Mouse (Mus musculus): ENCODE measurements around the gene Zkscan7.
"Not testable (repeated sequence)": the region's sequence is repeated elsewhere in the genome, so short reads cannot be mapped to it uniquely, and the experiment has no call there.

The Zkscan7 gene

DNA sequence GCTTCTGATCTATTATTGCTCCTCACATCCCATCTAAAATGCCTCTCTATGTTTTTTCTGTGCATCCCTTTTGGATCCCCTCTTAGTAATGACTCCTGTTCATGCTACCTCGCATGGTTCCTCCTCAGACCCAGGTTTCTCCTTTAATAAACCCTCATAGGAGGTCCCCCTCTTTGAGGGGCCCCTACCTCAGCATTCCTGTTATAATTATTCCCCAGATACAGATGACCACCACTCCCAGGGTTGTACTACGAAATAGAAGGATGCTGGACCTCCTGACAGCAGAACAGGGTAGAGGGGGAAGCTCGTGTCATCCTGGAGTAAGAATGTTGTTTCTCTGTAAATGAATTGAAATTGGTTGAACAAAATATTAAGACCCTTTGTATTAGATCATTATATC lies at the start of gene Zkscan7:
TSS of gene Zkscan7 (plus strand) at position 301 of the 400 bp plus-strand sequence.
- DNase-seq (ENCODE audit: low spot score in 2 of 2) = no peak

DNA sequence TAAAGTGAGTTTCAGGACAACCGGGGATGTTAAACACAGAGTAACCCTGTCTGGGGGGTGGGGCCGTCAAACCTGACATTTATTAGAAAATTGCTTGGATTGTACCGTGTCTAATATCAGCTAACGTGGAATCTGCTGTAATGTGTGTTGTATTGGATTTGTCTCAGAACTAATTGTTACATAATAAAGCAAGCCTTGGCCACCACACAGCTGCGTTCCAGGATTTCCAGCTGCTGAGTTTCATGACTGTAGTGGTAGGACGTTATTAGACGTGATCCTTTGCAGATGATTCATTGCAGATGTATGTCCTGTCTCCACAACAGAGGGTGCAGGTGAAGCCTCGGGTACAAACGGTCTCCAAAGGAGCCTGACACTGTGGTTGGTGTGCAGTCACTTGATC lies 49.4 kb upstream of the Zkscan7 start:
- DNase-seq (ENCODE audit: low spot score in 2 of 2) = no peak

- no peak for DNase-seq (ENCODE audit: low spot score in 2 of 2)
These were observed 48.7 kb upstream of the Zkscan7 start for GRCm38 (mm10) chr9:122836790-122837189.

DNA sequence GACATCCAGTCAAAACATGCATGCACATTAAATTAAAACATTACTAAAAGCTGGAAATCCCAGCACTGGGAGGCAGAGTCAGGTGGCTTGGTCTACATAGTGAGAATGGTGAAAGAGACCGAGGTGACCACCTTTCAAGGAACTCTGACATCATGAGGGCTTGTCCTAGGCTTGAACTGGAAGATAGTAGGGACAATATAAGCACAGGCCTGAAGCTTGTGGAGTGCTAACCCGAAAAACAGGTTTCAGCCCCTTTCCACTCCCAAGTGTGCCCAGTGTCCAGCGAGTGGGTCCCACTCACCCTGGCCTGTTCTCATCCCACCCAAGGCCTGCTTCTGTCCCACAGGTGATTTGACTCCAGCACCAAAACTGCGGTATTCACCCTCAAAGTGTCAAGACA lies 48.3 kb upstream of the Zkscan7 start:
- DNase-seq (ENCODE audit: low spot score in 2 of 2) = no peak

- DNase-seq (ENCODE audit: low spot score in 2 of 2) = no peak
These were observed 47.8 kb upstream of the Zkscan7 start for GRCm38 (mm10) chr9:122837680-122838079.

DNA sequence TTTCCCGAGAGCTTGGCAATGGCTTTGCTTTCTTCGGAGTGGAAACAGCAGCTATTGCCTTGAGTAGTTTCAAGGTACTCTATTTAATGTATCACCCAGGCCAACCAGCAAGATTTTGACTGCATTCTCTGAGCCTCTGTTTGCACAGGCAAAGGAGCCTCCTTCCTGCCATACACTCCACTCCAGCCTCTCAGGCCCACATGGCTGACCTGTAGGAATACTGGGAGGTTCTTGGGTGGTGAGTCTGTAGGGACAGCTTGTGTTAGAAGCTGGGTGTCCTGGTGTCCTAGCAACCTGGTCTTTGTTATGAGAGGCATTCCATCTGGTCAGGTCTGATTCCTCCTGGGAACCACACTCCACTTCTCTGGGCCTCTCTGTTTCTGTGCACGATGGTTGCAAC lies 41.7 kb upstream of the Zkscan7 start, which contains the start of gene Gm35549:
TSS of gene Gm35549 (minus strand) at position 276 of the 400 bp plus-strand sequence.
- no peak for DNase-seq (ENCODE audit: low spot score in 2 of 2)

GRCm38 (mm10) chr9:122845621-122846020 lies 39.9 kb upstream of the Zkscan7 start:
- DNase-seq (ENCODE audit: low spot score in 2 of 2) = no peak

DNA sequence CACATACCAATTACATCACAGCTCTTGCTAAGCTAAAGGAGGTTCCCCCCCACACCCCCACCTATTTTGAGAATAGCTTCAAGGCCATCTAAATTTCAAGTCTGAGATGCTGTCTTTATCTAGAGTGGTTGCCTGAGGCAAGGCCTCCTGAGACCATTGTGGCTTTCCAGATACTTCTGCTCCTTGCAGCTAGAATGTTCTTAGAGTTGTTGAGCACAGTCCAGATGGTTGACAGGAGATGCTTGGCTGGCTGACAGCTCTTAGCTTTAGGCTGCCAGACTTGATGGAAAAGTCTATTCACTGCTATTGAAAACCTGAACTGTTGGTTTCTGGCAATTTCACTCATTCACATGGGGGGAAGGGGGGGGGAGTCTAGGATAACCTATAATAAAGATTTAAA lies 39.3 kb upstream of the Zkscan7 start:
- DNase-seq (ENCODE audit: low spot score in 2 of 2) = no peak

DNA sequence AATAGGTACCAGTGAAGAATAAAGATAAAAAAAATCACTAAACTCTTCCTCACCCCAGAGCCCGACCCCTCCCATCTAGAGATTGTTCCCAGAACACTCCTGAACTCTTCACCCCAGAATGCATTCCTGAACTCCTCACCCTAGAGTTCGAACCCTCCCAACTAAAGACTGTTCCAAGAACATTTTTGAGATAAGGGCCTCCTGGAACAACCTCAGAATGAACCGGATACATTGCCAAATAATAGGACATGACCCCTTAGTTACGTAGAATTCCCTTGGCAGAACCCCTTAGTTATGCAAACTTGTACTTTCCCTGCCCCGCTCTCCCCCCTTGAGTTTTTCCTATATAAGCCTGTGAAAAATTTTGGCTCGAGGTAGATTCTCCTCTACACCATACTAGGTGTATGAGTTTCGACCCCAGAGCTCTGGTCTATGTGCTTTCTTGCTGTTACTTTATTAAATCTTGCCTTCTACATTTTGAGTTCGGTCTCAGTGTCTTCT lies 37.6 kb upstream of the Zkscan7 start:
- DNase-seq (ENCODE audit: low spot score in 2 of 2) = not testable (repeated sequence)

DNA sequence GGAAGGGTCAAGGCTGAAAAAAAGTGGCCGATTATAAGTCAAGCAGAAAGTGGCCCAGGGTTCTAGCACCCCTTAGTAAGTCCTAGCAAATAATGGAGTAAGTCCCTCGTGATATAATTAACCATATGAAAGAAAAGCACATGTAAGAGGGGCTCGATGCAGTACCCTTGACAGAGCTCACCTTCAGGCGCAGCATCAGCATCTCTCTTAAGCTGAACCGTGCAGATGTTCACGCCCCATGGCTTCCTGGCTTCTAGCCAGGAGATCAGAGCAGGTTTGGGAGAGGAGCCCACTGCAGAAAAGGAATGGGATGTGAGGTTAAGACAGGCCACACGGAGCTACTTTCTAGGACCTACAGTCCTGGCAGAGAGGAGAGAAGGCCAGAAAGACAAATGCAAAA lies 31.0 kb upstream of the Zkscan7 start:
- no peak for DNase-seq (ENCODE audit: low spot score in 2 of 2)

- not testable (repeated sequence) for DNase-seq (ENCODE audit: low spot score in 2 of 2)
These were observed 30.3 kb upstream of the Zkscan7 start for GRCm38 (mm10) chr9:122855141-122855540.

GRCm38 (mm10) chr9:122855617-122856016 lies 29.9 kb upstream of the Zkscan7 start:
- DNase-seq (ENCODE audit: low spot score in 2 of 2) = no peak

DNA sequence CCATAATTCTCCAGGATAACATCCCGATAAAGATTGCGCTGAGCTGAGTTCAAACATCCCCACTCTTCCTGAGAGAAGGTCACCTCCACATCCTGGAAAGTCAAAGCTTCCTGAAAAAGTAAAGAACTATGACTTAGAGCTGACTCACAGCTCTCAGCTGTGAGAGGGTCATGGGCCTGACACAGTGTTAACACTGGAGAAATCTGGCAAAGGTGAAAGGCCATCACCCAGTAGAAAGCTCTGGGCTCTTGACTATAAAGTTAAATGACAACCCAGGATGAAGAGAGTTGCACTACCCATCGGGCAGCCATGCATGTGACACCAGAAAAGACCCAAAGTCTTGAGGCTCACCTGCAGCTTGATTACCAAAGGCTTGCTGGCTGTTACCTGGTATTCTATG lies 28.8 kb upstream of the Zkscan7 start:
- no peak for DNase-seq (ENCODE audit: low spot score in 2 of 2)

GRCm38 (mm10) chr9:122860752-122861151 lies 24.7 kb upstream of the Zkscan7 start:
- DNase-seq (ENCODE audit: low spot score in 2 of 2) = no peak

DNA sequence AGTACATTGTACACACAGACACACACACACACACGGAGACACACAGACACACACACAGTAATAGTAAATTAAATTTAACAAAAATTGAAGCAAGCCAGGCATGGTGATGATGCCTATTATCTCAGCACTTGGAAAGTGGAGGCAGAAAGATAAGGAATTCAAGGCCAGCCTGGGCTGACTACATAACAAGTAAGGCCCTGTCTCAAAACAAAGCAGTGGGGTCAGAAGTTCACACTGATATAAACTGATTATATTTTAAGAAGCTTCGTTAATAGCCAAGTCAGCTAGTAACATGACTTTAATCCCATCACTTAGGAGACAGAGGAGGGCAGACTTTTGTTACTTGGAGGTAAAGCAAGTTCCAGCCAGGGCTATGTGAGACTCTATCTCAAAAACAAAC lies 21.8 kb upstream of the Zkscan7 start:
- no peak for DNase-seq (ENCODE audit: low spot score in 2 of 2)

DNA sequence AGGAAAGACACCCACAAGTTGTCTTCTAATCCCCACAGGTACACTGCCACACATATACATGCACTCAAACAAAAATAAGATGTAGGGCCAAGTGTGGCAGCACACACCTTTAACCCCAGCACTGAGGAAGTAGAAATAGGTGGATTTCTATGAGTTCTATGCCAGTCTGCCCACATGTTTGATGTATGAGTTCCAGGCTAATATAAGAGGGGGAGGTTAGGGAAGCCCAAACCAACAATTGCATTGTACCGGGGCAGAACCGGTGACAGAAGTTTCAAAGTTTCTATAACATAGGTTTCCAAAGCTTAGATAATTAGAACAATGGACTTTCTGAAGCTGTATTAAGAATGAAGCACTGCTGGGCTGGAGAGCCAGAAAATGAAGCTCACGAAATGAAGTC lies 20.6 kb upstream of the Zkscan7 start:
- DNase-seq (ENCODE audit: low spot score in 2 of 2) = no peak

- peak; percentile 80 to 83 for DNase-seq (ENCODE audit: low spot score in 2 of 2)
These were observed 19.8 kb upstream of the Zkscan7 start, which contains the start of gene Zfp445 for GRCm38 (mm10) chr9:122865697-122866166. Gene Zfp445 (minus strand): TSS chr9:122866006.

DNA sequence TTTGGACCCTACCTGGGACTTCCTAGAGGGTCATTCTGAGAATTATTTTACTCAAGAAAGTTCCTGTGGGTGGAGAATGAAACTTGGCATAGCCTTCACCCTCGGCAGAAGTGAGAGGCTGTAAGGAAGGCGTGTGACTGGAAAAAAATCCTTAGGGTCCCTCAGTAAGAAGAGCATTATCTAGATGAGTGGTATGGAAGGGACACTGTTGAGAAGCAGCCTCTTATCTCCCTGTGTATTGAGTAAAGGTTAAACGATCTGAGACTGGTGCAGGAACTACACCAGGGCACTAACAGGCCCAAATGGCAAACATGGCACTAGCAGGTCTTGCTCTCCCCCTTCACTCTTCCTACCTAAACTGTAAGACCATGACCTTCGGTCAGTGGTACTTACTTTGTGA lies 19.3 kb upstream of the Zkscan7 start:
- no peak for DNase-seq (ENCODE audit: low spot score in 2 of 2)

- DNase-seq (ENCODE audit: low spot score in 2 of 2) = no peak
These were observed 12.9 kb upstream of the Zkscan7 start for GRCm38 (mm10) chr9:122872595-122872994.

DNA sequence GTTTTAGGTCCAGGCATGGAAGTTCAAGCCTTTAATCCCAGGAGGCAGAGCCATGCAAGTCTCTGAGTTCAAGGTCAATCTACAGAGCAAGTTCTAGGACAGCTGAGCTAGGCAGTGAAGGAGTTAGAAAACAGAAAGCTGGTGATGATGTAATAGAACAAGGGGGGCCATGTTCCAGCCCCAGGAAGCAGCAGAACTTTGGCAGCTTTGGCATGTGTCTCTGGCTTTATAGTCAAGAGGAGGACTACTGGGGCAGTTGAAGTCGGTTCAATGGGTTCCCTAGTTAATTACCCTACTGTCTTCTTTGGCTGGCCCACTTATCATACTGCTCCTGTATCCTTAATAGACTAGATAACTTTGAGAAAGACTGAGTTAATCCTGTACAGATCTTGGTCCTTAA lies 10.8 kb upstream of the Zkscan7 start:
- no peak for DNase-seq (ENCODE audit: low spot score in 2 of 2)

GRCm38 (mm10) chr9:122875145-122875544 lies 10.3 kb upstream of the Zkscan7 start:
- DNase-seq (ENCODE audit: low spot score in 2 of 2) = no peak

GRCm38 (mm10) chr9:122886372-122887179 lies 1.1 kb downstream of the Zkscan7 start:
- DNase-seq (ENCODE audit: low spot score in 2 of 2) = peak; percentile 57 to 64

- DNase-seq (ENCODE audit: low spot score in 2 of 2) = no peak
These were observed 15.6 kb downstream of the Zkscan7 start for GRCm38 (mm10) chr9:122901047-122901446.
